Mouse (Mus musculus) G1E-ER4 (cell line): Measurements from ENCODE around the gene Stat6. TPM values are rescaled to one million over a fixed set of nuclear protein-coding genes. Genes with fewer than 3 reads are reported as not detected.

Experiments
- GATA1 ChIP-seq: IDR thresholded peaks from one replicate; pipeline ENCODE4 v1.8.0; 2012; ENCODE audit warnings: low read length, inconsistent platforms
- polyA plus RNA-seq: library from polyadenylated mRNA; stranded (reverse); fragments of >175 nt; gene quantifications from 2 replicates; pipeline ENCODE4 v1.2.3, GENCODE M21; 2012

The Stat6 gene
- polyA plus RNA-seq, 1 experiment, result 30.3 TPM

DNA sequence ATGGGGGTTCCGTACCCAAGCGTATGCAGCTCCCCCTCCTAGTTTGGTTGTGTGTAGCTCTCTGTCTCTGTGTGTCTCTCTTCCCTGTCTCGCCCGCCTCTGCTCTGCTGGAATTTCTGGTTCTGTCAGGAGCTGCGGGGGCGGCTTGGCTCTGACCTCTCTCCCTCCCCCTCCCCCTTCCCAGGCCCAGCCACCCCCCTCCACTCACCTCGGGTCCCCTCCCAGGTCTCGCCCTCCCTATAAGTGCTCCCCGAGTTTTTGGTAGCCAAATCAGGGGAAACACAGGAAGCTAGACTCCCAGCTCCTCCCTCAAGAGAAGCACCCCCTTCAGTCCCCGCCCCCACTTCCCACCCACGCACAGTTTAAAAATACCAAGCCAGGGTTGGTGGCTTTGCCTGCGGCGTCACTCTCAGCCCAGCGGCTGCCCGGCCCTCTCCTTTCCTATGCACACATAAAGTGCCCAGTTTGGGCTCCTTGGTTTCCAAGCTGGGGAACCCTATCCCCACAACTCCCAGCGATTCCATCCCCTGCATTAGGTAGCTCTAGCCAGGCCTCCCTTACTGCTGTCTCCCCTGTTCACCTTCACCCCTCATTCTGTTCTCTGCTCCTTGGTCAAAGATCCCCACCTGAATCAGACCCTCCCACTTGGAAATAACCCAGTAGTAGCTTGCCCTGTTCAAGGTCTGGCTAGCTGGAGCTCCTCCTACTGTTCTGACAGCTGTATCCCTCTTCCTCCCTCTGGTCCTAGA lies 19.3 kb downstream of the Stat6 start:
- TF ChIP-seq GATA1, result no peak

DNA sequence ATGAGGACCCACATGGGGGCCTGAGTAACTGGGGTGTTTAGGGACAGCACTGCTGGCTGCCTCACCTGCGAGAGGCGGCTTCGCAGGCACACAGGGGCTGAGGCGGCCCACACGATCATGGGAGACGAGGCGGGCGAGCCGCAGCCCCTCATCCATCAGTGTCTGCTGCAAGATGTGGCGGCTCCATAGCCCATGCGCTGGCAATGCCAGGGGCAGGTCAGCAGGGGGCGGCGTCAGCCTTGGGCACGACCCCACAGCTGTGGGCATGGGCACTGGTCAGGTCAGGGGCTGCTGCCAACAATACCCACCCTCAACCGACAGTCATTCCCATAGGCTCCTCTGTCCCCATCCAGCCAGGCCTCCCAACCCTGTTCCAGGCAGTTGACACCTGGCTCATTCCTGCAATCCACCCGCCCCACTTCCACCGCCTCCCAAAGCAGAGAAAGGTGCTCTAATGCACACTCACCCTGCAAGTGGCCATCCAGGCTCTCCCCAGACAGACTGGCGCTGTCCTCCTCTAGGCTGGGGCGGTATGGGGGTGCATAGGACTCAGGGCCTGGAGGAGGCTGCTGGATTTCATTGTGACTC lies 20.0 kb downstream of the Stat6 start:
- no peak for TF ChIP-seq GATA1

DNA sequence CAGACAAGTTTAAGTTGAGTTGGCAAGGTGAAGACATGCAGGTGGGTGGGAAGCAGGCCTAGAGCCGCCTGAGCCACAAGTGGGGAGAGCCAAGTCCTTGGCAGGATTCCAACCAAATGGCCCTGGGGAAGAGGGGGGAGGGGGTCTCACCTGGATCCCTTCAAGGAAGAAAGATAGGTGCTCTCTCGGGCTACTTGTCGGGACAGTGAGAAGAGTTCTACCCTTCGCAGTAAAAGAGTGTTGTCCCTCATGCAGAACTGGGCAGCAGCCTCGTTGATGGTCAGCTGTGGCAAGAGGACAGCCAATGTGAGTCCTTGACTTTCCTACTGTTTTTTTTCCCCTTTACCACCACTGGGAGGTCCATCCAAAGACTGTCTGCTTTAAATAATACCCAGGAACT lies 20.8 kb downstream of the Stat6 start:
- no peak for TF ChIP-seq GATA1

DNA sequence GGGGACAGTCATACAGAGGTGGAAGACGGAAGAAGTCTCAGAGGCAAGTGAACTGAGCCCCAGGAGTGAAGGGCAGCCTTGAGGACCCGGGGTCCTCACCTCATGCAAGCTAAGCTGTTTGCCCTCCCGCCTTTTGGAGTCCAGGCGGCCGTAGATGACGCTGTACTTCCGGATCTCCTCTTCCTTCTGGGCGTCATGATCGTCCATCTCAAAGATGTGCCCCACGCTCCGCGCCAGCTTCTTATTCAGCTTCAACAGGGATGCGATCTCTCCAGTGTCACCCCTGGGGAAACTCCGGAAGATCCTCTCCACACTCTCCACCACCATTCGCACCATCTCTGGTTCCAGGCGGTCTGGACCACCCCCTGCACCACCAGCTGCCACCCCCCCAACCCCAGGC lies 21.4 kb downstream of the Stat6 start:
- no peak for TF ChIP-seq GATA1

DNA sequence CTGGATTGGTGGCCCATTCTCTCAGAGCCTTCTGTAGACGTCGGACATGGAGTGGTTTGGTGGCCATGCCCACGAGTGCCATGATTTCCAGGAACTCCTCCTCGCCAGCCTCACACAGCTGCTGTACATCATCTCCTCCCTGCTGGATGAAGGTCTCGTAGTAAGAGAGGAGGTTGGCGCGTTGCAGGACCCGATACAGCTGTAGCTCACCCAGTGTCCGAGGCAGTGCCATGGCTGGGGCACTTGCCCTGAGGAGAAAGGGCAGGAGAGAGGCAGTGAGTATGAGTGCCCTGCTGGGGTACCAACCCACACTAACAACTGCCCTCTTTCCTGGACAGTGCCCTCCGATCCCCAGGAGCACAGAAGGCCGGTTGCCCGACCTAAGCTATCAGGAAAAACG lies 22.1 kb downstream of the Stat6 start:
- TF ChIP-seq GATA1, result no peak

DNA sequence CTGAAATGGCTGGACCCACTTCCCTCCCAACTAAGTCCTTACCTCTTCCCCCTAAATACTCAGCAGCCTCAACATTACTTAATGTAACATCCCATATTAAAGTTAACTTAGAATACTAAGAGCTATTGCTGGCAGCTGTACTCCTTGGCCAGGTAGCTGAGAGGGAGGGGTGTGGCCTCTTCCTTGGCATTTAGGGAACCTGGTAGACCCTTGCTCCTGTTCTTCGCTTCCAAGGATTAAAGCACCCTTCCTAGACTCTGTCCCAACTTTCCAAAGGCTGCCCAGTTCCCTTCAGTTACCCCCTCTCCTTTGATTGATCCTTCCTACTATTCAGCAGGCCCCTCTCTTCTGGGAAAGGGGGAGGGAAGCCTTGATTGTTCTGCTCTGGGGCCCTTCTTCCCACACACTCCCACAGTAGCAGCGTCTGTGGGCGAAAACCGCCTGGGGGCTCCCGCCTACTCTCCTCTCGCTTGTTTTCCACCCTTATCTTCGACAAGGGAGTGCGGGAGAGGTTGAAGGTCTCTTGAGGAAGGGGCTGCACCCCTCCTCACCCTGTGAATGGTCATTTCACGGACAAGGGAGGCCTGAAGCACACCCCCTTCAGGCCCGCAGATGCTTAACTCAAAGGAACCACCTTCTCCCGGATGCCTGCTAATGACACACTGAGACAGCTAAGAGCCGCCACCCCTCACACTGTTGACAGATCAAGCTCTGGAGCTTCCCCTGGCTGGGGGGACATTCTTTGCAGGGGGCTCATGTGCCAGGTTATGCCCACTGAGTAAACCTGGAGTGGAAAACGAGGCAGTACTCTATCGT lies 22.8 kb downstream of the Stat6 start:
- no peak for TF ChIP-seq GATA1

DNA sequence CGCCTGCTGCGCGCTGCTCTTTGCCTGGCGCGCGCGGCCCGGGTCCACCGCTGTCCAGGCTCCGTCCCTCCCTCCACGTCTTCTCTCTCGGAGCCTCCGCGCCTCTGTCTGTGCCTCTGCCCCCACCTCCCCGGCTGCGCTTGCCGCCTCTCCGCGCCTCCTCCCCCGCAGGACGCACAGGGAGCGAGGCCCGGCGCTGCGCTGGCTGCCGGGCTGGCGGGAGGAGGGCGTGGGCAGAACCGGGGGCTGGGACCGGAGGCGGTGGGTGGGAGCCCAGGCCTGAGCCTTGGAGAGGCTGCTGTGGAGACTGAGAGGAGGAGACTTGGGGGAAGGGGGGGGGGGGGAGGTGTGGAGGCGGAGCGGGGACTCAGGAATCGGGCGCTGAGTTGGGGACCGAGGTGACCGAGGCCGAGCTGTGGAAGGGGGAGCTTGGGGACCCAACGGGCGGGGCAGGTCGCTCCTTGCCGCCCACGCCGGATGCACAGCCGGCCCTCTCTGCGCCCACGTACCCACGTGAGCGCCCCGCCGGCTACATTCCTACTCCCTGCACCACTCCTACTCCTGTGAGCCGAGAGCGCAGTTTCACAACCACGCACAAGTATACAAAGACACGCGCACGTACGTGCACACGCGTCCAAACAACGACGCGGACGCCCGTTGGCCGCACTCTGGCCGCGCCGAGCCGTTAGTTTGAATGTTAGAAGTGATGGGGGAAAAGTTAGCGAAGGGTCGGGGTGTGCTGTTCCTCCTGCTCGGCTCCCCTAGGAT lies 23.9 kb downstream of the Stat6 start, which contains the start of gene Nemp1:
TSS of gene Nemp1 (plus strand) at position 401 of the 768 bp plus-strand sequence.
- no peak for TF ChIP-seq GATA1

DNA sequence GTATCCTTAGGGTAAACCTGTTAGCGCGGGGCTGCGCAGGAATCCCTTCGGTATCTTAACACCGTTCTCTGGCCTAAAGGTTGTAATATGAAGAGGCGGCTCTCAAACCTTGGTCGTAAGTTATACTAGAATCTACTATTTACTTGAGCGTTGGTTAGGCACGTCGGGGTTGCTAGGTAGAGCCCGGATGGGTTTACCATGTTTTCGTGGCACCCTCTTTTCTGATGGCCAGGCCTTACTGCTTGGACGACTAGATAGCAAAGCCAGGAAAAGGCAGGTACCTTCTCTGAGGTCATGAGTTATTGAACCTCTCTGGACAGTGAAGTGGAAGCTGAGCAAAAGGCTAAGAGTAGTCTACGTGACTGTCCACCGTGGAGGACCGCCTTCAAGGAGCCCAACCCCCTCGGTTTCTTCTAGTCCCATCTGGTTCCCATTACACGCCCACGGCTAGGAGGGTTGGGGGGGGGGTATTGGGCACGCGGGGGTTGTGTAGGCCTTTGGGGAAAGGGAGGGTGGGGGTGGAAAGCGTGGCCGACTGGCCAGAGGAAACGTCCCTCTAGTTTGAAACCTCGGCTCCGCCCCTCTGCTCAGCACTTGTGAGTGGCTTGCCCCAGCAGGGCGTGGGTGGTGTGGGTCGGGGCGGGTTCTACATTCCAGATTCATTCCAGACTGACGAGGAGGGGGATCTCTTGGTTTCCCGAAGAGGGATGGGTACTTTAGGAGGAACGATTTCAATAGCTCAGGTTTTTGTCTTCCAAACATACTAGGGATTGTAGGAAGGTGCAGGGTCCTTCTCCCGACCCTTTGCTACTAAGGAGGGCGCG lies 24.7 kb downstream of the Stat6 start:
- no peak for TF ChIP-seq GATA1

DNA sequence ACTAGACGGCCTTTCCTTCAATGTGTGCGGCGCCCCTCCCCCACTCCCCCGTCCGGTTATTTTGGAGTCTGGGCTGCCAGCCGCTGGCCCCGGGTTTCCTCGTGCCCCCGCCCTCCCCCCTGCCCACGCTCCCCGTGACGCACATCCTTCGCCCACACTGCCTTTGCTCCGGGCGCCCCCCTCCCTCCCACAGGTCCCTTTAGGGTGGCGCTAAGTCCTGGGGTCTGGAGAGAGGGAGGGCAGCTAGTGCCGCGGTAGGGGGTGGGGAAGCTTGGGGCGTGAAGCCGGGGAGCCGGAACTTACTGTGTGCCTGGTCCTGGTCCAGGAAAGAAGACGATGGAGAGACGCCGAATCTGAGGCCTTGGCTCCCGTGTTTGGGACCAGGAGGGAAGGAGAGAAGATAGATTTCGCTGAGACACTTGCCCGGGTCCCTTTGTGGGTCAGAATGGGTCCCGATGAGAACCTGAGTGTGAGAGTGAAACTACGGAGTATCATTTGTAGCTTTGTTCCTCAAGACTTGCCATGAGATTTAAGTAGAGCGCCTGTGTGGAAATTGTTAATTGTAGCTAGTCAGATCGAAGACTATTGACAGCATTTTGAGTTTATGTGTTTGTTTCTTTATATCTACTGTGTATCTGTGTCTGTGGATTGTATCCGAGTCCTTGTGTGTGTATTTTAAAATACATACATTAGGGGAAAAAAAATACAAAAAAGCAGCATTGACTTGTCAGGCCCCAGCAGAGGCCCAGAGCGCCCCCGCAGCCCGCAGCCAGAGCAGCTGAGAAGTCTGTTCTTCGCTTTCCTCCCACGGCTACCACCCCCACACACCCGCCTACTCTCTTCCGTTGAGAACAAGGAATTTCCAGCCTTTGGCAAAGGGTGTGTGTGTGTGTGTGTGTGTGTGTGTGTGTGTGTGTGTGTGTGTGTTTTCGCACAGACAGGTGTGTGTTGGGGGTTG lies 25.6 kb downstream of the Stat6 start, which contains the start of gene Nab2:
TSS of gene Nab2 (minus strand) at position 476 of the 958 bp plus-strand sequence.
- TF ChIP-seq GATA1, result no peak

DNA sequence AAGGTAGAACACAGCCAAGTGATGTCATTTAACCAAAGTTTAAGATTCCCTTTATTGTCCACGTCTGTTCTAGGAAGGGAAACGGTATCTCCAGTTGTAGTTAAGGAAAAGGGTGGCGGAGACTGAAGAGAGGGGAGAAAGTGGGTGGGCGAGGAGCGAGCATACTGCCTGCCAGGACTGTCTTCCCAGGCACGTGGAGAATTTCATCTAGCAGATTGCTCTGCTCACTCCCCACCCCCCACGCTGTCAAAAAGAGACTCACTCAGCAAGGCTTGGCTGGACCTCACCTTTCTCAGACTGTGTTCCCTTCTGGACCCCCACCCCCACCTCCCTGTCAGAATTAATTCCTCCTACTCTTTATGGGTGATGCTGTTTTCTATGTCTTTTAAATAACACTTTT lies 26.4 kb downstream of the Stat6 start:
- no peak for TF ChIP-seq GATA1

DNA sequence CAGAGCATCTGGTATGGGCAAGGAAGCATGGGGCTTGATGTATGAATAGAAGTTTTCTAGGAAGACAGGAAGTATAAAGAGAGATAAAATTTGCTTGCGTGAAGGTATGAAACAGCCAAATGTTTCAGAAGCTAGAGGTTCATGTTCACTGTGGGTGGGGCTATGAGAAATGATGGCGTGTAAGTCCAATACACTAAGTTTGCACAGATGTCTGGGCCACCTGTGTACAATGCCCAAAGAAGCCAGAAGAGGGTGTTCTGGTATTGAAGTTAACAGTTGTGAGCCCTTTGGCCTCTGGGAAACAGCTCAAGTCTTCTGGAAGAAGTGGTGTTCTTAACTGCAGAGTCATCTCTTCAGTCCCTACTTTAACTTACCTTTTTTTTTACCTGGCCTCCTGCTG lies 27.4 kb downstream of the Stat6 start:
- no peak for TF ChIP-seq GATA1

DNA sequence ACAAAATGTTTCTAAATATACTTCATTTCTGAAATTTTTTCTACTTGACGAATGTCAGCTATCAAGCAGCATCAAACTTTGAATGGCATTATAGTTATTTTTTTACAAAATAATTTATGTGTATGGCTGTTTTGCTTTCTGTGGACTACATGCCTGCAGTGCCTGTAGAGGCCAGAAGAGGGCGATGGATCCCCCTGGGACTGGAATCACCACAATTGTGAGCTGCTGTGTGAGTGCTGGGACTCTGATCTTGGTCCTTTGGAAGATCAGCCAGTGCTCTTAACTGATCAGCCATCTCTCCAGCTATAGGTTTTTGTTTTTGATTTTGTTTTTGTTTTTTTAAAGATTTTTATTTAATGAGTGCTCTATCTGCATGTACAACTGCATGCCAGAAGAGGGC lies 28.5 kb downstream of the Stat6 start:
- TF ChIP-seq GATA1, result no peak

DNA sequence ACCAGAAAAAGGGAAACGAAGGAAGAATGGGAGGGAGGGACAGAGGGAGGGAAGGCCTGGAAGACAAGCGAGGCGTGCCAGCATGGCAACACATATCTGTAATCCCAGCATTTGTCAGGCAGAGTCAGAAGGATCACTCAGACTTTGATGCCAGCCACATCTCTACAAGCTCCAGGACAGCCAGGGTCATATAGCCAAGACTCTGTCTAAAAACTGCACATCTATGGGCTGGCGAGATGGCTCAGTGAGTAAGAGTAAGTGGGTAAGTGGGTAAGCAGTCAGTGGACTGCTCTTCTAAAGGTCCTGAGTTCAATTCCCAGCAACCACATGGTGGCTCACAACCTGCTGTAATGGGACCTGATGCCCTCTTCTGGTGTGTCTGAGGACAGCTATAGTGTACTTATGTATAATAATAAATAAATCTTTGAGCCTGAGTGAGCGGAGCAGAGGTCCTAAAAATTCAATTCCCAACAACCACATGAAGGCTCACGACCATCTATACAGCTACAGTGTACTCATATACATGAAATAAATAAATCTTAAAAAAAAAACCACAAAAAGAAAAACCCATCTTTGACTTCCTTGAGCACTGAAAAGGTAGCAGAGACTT lies 31.4 kb downstream of the Stat6 start:
- no peak for TF ChIP-seq GATA1
